In the genomic region with DNA sequence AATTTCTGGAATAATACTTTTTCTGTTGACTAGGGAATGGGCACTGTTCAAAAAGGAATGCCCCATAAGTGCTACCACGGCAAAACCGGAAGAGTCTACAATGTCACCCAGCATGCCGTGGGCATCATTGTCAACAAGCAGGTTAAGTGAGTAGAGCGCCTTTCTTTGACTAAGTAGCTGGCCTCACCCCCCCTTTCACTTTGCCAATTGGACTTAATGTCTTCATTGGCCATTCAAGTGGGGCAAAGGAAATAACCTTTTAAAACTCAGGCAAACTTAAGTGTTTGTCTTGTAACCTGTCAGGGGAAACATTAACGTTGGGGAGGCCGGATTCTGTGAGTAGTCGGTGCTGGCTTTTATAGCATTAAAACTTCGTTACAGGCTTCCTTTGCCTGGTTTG, we compare ENCODE assay signal across 15 mouse cellular contexts. TPM values are rescaled to one million over a fixed set of nuclear protein-coding genes. Genes with fewer than 3 reads are reported as not detected.
A peak's percentile ranks its signal among the peaks of the same experiment; 100 is the strongest.
DNase-seq lines count a peak whose midpoint lies in the region; ATAC-seq and TF ChIP-seq lines count a peak whose summit lies in the region.
"Had no signal": no experiment of that assay in that cellular context is flagged by ENCODE, and none has a peak within 500 bp of the region (broad histone marks: within the 10 kb centered on the region; RNA-seq: fewer than 3 reads in every experiment).

No protein-coding gene starts in this region.

- no peak for DNase-seq in heart, postnatal 36 days
- DNase-seq in layer of hippocampus, adult 2 months (ENCODE audit: low spot score in 2 of 2): no peak
- DNase-seq in layer of hippocampus, postnatal 36 days: no peak
- no peak for DNase-seq in stomach, postnatal 0 days (ENCODE audit: low spot score)
- DNase-seq in liver, postnatal 0 days: no peak
- DNase-seq in adrenal gland, adult 18-20 months (ENCODE audit: low spot score in 2 of 2): no peak
- DNase-seq: adrenal gland, postnatal 36 days; cerebellum, adult 9-10 months; gastrocnemius, postnatal 10 days; right cerebral cortex, postnatal 25 days had no signal

- no peak for ATAC-seq in heart, embryonic 11.5 days (replicated peaks; ENCODE audit: insufficient number of reproducible peaks, low FRiP score, low TSS enrichment)
- ATAC-seq in stomach, embryonic 16.5 days (ENCODE audit: insufficient read depth, low FRiP score): no peak
- ATAC-seq in stomach, postnatal 0 days (ENCODE audit: low FRiP score, low TSS enrichment): no peak
- no peak for ATAC-seq in liver, postnatal 0 days
- ATAC-seq: inflammation-experienced regulatory T-cells, adult 6 months had no signal

- WGBS in heart, embryonic 11.5 days (ENCODE audit: insufficient replicate concordance): 84% methylated on average over 8 of the region's 8 CpGs
- WGBS in stomach, embryonic 16.5 days: 76% methylated on average over 8 of the region's 8 CpGs
- 61% methylated on average over 8 of the region's 8 CpGs for WGBS in stomach, postnatal 0 days
- WGBS in liver, postnatal 0 days (ENCODE audit: insufficient replicate concordance): 51% methylated on average over 8 of the region's 8 CpGs

- no peak for TF ChIP-seq CTCF in layer of hippocampus, adult 2 months (conservative IDR thresholded peaks at IDR 0.05)
- TF ChIP-seq CTCF in stomach, postnatal 0 days (IDR thresholded peaks at IDR 0.05; ENCODE audit: low read depth): no peak
- TF ChIP-seq CTCF in liver, postnatal 0 days (IDR thresholded peaks at IDR 0.05; ENCODE audit: low read depth): no peak

- H3K36me3 ChIP-seq in heart, embryonic 11.5 days (ENCODE audit: control insufficient read depth, insufficient read depth, low read length): peaks cover 30% of the 10 kb centered on the region
- H3K36me3 ChIP-seq in stomach, embryonic 16.5 days (ENCODE audit: control insufficient read depth, insufficient read depth, low read length): peaks cover 21% of the 10 kb centered on the region
- peaks cover 17% of the 10 kb centered on the region for H3K36me3 ChIP-seq in stomach, postnatal 0 days (ENCODE audit: control insufficient read depth, insufficient read depth, low read length)
- peaks cover 46% of the 10 kb centered on the region for H3K36me3 ChIP-seq in liver, postnatal 0 days (replicated peaks; ENCODE audit: insufficient read depth, low read length)

- intact Hi-C loops in heart, postnatal 36 days (cut with DNase I): loop anchor here (5.0 to 10.0 kb wide), 2 partner anchors 112 to 610 kb away; a partner anchor contains a TSS

- H3K27ac ChIP-seq in heart, embryonic 11.5 days (ENCODE audit: low read depth, low read length): no peak overlapping the region
- H3K27ac ChIP-seq in layer of hippocampus, adult 2 months: peak overlapping the region; percentile 23; the same call in 1 of the 2 replicates
- H3K27ac ChIP-seq in stomach, embryonic 16.5 days (ENCODE audit: low read length): no peak overlapping the region
- H3K27ac ChIP-seq in stomach, postnatal 0 days (replicated peaks): no peak overlapping the region
- H3K27ac ChIP-seq in liver, postnatal 0 days (ENCODE audit: low read depth): peak overlapping the region; percentile 18; the same call in 1 of the 2 replicates
- H3K27ac ChIP-seq: heart, embryonic 10.5 days; neural tube, embryonic 12.5 days had no signal

- H3K4me3 ChIP-seq in heart, embryonic 11.5 days (ENCODE audit: low read depth, low read length): no peak overlapping the region
- no peak overlapping the region; the same call in 1 of the 2 replicates for H3K4me3 ChIP-seq in layer of hippocampus, adult 2 months
- H3K4me3 ChIP-seq in stomach, embryonic 16.5 days (replicated peaks; ENCODE audit: low read length): no peak overlapping the region
- no peak overlapping the region for H3K4me3 ChIP-seq in stomach, postnatal 0 days (ENCODE audit: low read depth, low read length)
- H3K4me3 ChIP-seq in liver, postnatal 0 days (ENCODE audit: low read depth, low read length): no peak overlapping the region
- H3K4me3 ChIP-seq: neural tube, embryonic 12.5 days had no signal

- no peak for TF ChIP-seq EP300 in stomach, postnatal 0 days (optimal IDR thresholded peaks at IDR 0.05)
- no peak for TF ChIP-seq EP300 in liver, postnatal 0 days (IDR thresholded peaks at IDR 0.05; ENCODE audit: low read depth)

- peaks cover 18% of the 10 kb centered on the region; the same call in 1 of the 2 replicates for H3K4me1 ChIP-seq in heart, embryonic 11.5 days (ENCODE audit: control insufficient read depth, insufficient read depth, low read length)
- H3K4me1 ChIP-seq in stomach, embryonic 16.5 days (ENCODE audit: control insufficient read depth, insufficient read depth, low read length): peaks cover 21% of the 10 kb centered on the region
- no peaks in the 10 kb centered on the region; the same call in 1 of the 2 replicates for H3K4me1 ChIP-seq in stomach, postnatal 0 days (replicated peaks; ENCODE audit: control insufficient read depth, insufficient read depth)
- peaks cover 20% of the 10 kb centered on the region for H3K4me1 ChIP-seq in liver, postnatal 0 days (ENCODE audit: insufficient read depth)

- H3K9ac ChIP-seq in heart, embryonic 11.5 days (ENCODE audit: low read depth, low read length): peak overlapping the region; percentile 28; the same call in 1 of the 2 replicates
- 0 out of 2 replicates have a peak overlapping the region, but pooled peaks have one; percentile 23 for H3K9ac ChIP-seq in stomach, embryonic 16.5 days (ENCODE audit: low read length)
- no peak overlapping the region for H3K9ac ChIP-seq in stomach, postnatal 0 days (ENCODE audit: low read length)
- no peak overlapping the region for H3K9ac ChIP-seq in liver, postnatal 0 days (replicated peaks)
- H3K9ac ChIP-seq: neural tube, embryonic 12.5 days had no signal

- H3K4me2 ChIP-seq in heart, embryonic 11.5 days: no peak overlapping the region
- H3K4me2 ChIP-seq in stomach, embryonic 16.5 days (ENCODE audit: low read depth, low read length): no peak overlapping the region
- no peak overlapping the region for H3K4me2 ChIP-seq in stomach, postnatal 0 days (replicated peaks; ENCODE audit: low read depth)
- H3K4me2 ChIP-seq in liver, postnatal 0 days (ENCODE audit: low read depth, low read length): peak overlapping the region; percentile 81

- H3K27me3 ChIP-seq in heart, embryonic 11.5 days (ENCODE audit: control insufficient read depth, insufficient read depth, low read length): no peaks in the 10 kb centered on the region
- H3K27me3 ChIP-seq in stomach, embryonic 16.5 days (ENCODE audit: control insufficient read depth, insufficient read depth, low read length): no peaks in the 10 kb centered on the region
- H3K27me3 ChIP-seq in stomach, postnatal 0 days (ENCODE audit: control insufficient read depth, insufficient read depth, low read length): no peaks in the 10 kb centered on the region
- no peaks in the 10 kb centered on the region for H3K27me3 ChIP-seq in liver, postnatal 0 days (ENCODE audit: insufficient read depth, low read length)
- H3K27me3 ChIP-seq: neural tube, embryonic 12.5 days had no signal

- H3K9me3 ChIP-seq in heart, embryonic 11.5 days (replicated peaks; ENCODE audit: control insufficient read depth, low read length): no peaks in the 10 kb centered on the region
- no peaks in the 10 kb centered on the region for H3K9me3 ChIP-seq in stomach, embryonic 16.5 days (replicated peaks; ENCODE audit: control insufficient read depth, low read length)
- H3K9me3 ChIP-seq in stomach, postnatal 0 days (ENCODE audit: control insufficient read depth, low read length): no peaks in the 10 kb centered on the region
- H3K9me3 ChIP-seq in liver, postnatal 0 days (ENCODE audit: low read length): no peaks in the 10 kb centered on the region
- H3K9me3 ChIP-seq: heart, embryonic 10.5 days; neural tube, embryonic 12.5 days had no signal

RNA-seq across cellular contexts. Expression of a gene that starts 2.3 kb away (rescaled TPM):
- 444 and 490 TPM in 2 replicates for polyA plus RNA-seq in heart, embryonic 11.5 days (2014; fragmentation: Nextera tagmentation; extraction: Ambion mirVana)
- 100 to 1,000 TPM; 132 to 153 TPM for total RNA-seq in heart, postnatal 36 days (2021)
- total RNA-seq in layer of hippocampus, adult 2 months (2021): 100 to 1,000 TPM; 205 to 212 TPM
- 100 to 1,000 TPM; 185 to 197 TPM for total RNA-seq in layer of hippocampus, postnatal 36 days (2021)
- 401 and 513 TPM in 2 replicates for polyA plus RNA-seq in stomach, embryonic 16.5 days (2015; fragmentation: Nextera tagmentation; extraction: Ambion mirVana)
- polyA plus RNA-seq in stomach, postnatal 0 days (2015; fragmentation: Nextera tagmentation; extraction: Ambion mirVana): 515 and 522 TPM in 2 replicates
- 281 and 298 TPM in 2 replicates for polyA plus RNA-seq in liver, postnatal 0 days (2015; fragmentation: Nextera tagmentation; extraction: Ambion mirVana)
- total RNA-seq in adrenal gland, adult 18-20 months (2021): 100 to 1,000 TPM; 289 to 315 TPM

RNA-seq across cellular contexts. Expression of a gene that starts 9.9 kb away (rescaled TPM):
- polyA plus RNA-seq in heart, embryonic 11.5 days (2014; fragmentation: Nextera tagmentation; extraction: Ambion mirVana): 10.9 and 11.3 TPM in 2 replicates
- total RNA-seq in heart, postnatal 36 days (2021): 1 to 10 TPM; 3.8 to 4.3 TPM
- total RNA-seq in layer of hippocampus, adult 2 months (2021): 10 to 100 TPM; 11.0 to 13.7 TPM
- total RNA-seq in layer of hippocampus, postnatal 36 days (2021): 10 to 100 TPM; 15.1 to 16.7 TPM
- 13.1 and 14.1 TPM in 2 replicates for polyA plus RNA-seq in stomach, embryonic 16.5 days (2015; fragmentation: Nextera tagmentation; extraction: Ambion mirVana)
- 13.7 and 13.8 TPM in 2 replicates for polyA plus RNA-seq in stomach, postnatal 0 days (2015; fragmentation: Nextera tagmentation; extraction: Ambion mirVana)
- 3.0 and 3.1 TPM in 2 replicates for polyA plus RNA-seq in liver, postnatal 0 days (2015; fragmentation: Nextera tagmentation; extraction: Ambion mirVana)
- total RNA-seq in adrenal gland, adult 18-20 months (2021): 10 to 100 TPM in 1 of 2 experiments, 1 to 10 TPM in 1; 7.0 to 11.1 TPM

RNA-seq across cellular contexts. Expression of a gene that starts 40.2 kb away (rescaled TPM):
- polyA plus RNA-seq in heart, embryonic 11.5 days (2014; fragmentation: Nextera tagmentation; extraction: Ambion mirVana): 9.2 and 11.1 TPM in 2 replicates
- 10 to 100 TPM; 15.5 to 17.1 TPM for total RNA-seq in heart, postnatal 36 days (2021)
- total RNA-seq in layer of hippocampus, adult 2 months (2021): 10 to 100 TPM; 58.4 to 62.5 TPM
- 10 to 100 TPM; 56.3 to 59.2 TPM for total RNA-seq in layer of hippocampus, postnatal 36 days (2021)
- 18.2 and 18.3 TPM in 2 replicates for polyA plus RNA-seq in stomach, embryonic 16.5 days (2015; fragmentation: Nextera tagmentation; extraction: Ambion mirVana)
- polyA plus RNA-seq in stomach, postnatal 0 days (2015; fragmentation: Nextera tagmentation; extraction: Ambion mirVana): 10.4 and 10.5 TPM in 2 replicates
- polyA plus RNA-seq in liver, postnatal 0 days (2015; fragmentation: Nextera tagmentation; extraction: Ambion mirVana): 6.8 and 6.9 TPM in 2 replicates
- 10 to 100 TPM; 28.5 to 30.9 TPM for total RNA-seq in adrenal gland, adult 18-20 months (2021)

Comparison
In these comparisons a context has a peak if more than half of its experiments do, and no peak if none do; other contexts are left out.
1. H3K9ac ChIP-seq: peak in heart, embryonic 11.5 days (single experiment) and stomach, embryonic 16.5 days (single experiment); none in stomach, postnatal 0 days (single experiment) and liver, postnatal 0 days (single experiment).
2. H3K27ac ChIP-seq: peak in layer of hippocampus, adult 2 months (single experiment) and liver, postnatal 0 days (single experiment); none in heart, embryonic 11.5 days (single experiment), stomach, embryonic 16.5 days (single experiment) and stomach, postnatal 0 days (single experiment).